Mouse (Mus musculus): Measurements from ENCODE around the gene Sf3b5. TPM values are rescaled to one million over a fixed set of nuclear protein-coding genes. Genes with fewer than 3 reads are reported as not detected.

Sf3b5 gene
- polyA plus RNA-seq, 1 experiment from 2014 or later = 37.0 TPM

Other genes with a start within 250 kb of the Sf3b5 start
- 43.8 and 46.2 TPM in 2 replicates for gene Utrn, start 136.0 kb upstream of the Sf3b5 start, polyA plus RNA-seq (2015; fragmentation: Nextera tagmentation; extraction: Ambion mirVana)
- 1.6 and 1.8 TPM in 2 replicates for gene Stx11, start 41.0 kb upstream of the Sf3b5 start, polyA plus RNA-seq (2015; fragmentation: Nextera tagmentation; extraction: Ambion mirVana)
- gene Plagl1, start 55.2 kb downstream of the Sf3b5 start, polyA plus RNA-seq (2015; fragmentation: Nextera tagmentation; extraction: Ambion mirVana) = 138 and 157 TPM in 2 replicates
- not detected in 2 replicates for gene Zc2hc1b, start 172.7 kb downstream of the Sf3b5 start, polyA plus RNA-seq (2015; fragmentation: Nextera tagmentation; extraction: Ambion mirVana)
- gene Ltv1, start 187.8 kb downstream of the Sf3b5 start, polyA plus RNA-seq (2015; fragmentation: Nextera tagmentation; extraction: Ambion mirVana) = 74.6 and 82.0 TPM in 2 replicates

Data from intestine, embryonic 15.5 days (tissue).